Mouse (Mus musculus): ENCODE data around the gene Krt71. TPM values are rescaled to one million over a fixed set of nuclear protein-coding genes. Genes with fewer than 3 reads are reported as not detected.
"Not testable (repeated sequence)": the region's sequence is repeated elsewhere in the genome, so short reads cannot be mapped to it uniquely, and the experiment has no call there.

Gene Krt71
- polyA plus RNA-seq, 1 experiment from 2014 or later = not detected

DNA sequence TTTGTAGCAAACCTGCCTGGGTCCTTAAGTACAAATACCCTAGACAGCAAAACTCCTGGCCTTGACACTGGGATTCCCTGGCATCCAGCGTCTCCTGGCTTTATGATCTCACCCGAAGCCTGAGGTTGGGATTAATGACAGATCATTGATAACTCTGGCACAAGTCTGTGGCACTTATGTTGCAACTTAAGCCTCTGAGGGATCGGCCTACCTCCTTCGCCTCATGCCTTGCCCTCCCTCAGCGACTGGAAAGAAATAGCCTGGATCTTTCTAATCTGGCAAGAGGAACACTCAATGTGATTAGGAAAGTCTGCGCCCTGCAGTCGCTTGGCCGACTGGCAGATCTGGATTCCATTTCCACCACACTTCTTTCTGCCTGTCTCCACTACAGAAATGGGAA, 43.0 kb downstream of the Krt71 start:
- Histone ChIP-seq H3K36me3 (ENCODE audit: control insufficient read depth, insufficient read depth) (no peaks in the 10 kb centered on the region), H3K9ac (ENCODE audit: low read depth, low read length) (no peak overlapping the region), H3K27ac (ENCODE audit: low read length) (no peak overlapping the region), H3K27me3 (ENCODE audit: control insufficient read depth, insufficient read depth, low read depth, low read length) (no peaks in the 10 kb centered on the region), H3K4me1 (ENCODE audit: control insufficient read depth, low read depth, low read length) (no peaks in the 10 kb centered on the region), H3K4me2 (ENCODE audit: low read depth, low read length) (no peak overlapping the region), H3K4me3 (ENCODE audit: low read depth, low read length) (no peak overlapping the region), H3K9me3 (replicated peaks; ENCODE audit: control insufficient read depth, low read length) (no peaks in the 10 kb centered on the region)
- ATAC-seq (ENCODE audit: low read depth) = no peak
- WGBS (ENCODE audit: insufficient replicate concordance) = 60% methylated on average over 8 of the region's 8 CpGs

DNA sequence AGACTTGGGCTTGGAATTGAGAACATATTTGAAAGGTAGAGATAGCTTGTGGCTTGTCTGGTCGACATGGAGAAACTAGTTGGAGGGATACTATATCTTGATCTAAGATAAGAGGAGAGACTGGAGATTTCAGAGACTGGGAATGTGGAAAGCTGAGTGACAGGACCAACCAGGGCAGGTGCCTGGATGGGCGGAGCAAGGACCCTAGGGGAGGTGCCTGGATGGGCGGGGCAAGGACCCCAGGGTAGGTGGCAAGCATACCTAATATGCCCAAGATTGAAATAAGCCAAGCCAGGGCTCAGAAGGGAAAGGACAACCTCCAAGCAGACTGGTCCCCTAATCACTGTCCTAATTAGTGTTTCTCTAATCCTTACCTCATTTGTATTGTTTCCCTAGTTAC, 43.7 kb downstream of the Krt71 start:
- Histone ChIP-seq H3K4me1 (ENCODE audit: control insufficient read depth, low read depth, low read length) (no peaks in the 10 kb centered on the region), H3K4me3 (ENCODE audit: low read depth, low read length) (no peak overlapping the region), H3K27me3 (ENCODE audit: control insufficient read depth, insufficient read depth, low read depth, low read length) (no peaks in the 10 kb centered on the region), H3K36me3 (ENCODE audit: control insufficient read depth, insufficient read depth) (no peaks in the 10 kb centered on the region), H3K9me3 (replicated peaks; ENCODE audit: control insufficient read depth, low read length) (no peaks in the 10 kb centered on the region), H3K4me2 (ENCODE audit: low read depth, low read length) (no peak overlapping the region), H3K27ac (ENCODE audit: low read length) (no peak overlapping the region), H3K9ac (ENCODE audit: low read depth, low read length) (no peak overlapping the region)
- 27% methylated on average over 3 of the region's 3 CpGs for WGBS (ENCODE audit: insufficient replicate concordance)
- no peak for ATAC-seq (ENCODE audit: low read depth)

DNA sequence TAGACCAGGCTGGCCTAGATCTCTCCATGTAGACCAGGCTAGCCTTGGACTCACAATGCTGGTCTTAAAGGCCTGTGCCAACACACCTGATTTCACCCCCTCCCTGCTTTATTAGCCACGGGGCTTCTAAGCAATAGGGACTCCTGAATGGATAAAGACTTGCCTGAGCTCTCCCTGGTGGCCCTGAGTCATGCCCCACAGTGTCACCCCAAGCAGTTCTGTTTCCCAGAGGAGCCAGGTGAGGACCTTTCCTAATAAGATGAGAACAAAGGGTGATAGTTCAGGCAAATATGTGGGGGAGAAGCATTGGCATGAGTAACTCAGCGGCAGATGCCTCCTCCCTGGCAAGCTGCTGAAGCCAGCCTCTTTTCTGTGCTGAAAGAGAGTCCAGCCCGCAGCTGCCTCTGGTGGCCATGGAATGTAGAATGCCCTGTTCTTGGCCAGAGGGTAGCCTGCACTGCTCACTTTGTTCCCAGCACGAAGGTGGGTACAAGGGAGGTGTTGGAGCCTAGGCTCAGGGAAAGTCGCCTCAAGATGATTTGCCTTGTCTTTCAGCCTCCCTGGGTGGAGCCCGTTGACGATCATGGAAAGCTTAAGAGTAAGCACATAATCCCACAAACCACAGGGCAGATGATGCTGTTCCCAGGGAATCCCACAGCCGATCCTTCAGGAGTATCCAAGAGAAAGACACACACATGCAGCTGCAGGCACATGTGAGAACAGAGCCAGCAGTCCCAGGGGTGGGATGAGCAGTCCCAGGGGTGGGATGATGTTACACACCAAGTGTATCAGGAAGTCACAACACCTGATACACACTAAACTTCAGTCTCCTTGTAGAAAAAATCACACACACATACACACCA, 45.4 kb downstream of the Krt71 start:
- 52% methylated on average over 8 of the region's 8 CpGs for WGBS (ENCODE audit: insufficient replicate concordance)
- no peaks in the 10 kb centered on the region for H3K9me3 ChIP-seq (replicated peaks; ENCODE audit: control insufficient read depth, low read length)
- H3K9ac ChIP-seq (ENCODE audit: low read depth, low read length) = no peak overlapping the region
- no peaks in the 10 kb centered on the region for H3K36me3 ChIP-seq (ENCODE audit: control insufficient read depth, insufficient read depth)
- H3K27me3 ChIP-seq (ENCODE audit: control insufficient read depth, insufficient read depth, low read depth, low read length) = no peaks in the 10 kb centered on the region
- ATAC-seq (ENCODE audit: low read depth) = no peak
- no peaks in the 10 kb centered on the region for H3K4me1 ChIP-seq (ENCODE audit: control insufficient read depth, low read depth, low read length)
- H3K4me2 ChIP-seq (ENCODE audit: low read depth, low read length) = no peak overlapping the region
- H3K27ac ChIP-seq (ENCODE audit: low read length) = no peak overlapping the region
- no peak overlapping the region for H3K4me3 ChIP-seq (ENCODE audit: low read depth, low read length)

DNA sequence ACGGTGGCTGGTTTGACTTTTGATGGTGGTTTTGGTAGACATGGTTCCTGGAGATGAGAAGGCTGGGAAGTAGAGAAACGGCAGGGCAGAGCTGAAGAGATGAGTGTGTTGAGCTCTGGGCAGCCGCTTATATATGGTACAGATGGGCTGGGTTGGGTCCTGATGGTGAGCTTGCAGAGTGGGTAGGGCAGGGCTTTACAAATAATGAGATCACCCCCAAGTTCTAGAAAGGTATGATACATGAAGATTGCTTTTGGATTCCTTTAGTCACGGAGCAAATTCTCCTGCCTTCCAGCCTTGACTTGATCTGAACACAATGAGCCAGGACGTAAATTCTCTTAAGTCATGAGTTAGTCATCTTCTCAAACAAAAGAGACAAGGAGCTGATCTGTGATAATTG, 48.7 kb downstream of the Krt71 start, which contains the start of gene Krt6a:
Gene Krt6a (minus strand): TSS at position 101 of the 400 bp plus-strand sequence.
- Histone ChIP-seq H3K9ac (ENCODE audit: low read depth, low read length) (no peak within 1 kb of the TSS), H3K4me3 (ENCODE audit: low read depth, low read length) (no peak within 1 kb of the TSS), H3K4me2 (ENCODE audit: low read depth, low read length) (no peak within 1 kb of the TSS), H3K4me1 (ENCODE audit: control insufficient read depth, low read depth, low read length) (no peaks in the 10 kb centered on the region), H3K27me3 (ENCODE audit: control insufficient read depth, insufficient read depth, low read depth, low read length) (no peaks in the 10 kb centered on the region), H3K9me3 (replicated peaks; ENCODE audit: control insufficient read depth, low read length) (no peaks in the 10 kb centered on the region), H3K36me3 (ENCODE audit: control insufficient read depth, insufficient read depth) (no peaks in the 10 kb centered on the region), H3K27ac (ENCODE audit: low read length) (no peak within 1 kb of the TSS)
- no peak for ATAC-seq (ENCODE audit: low read depth)
- WGBS (ENCODE audit: insufficient replicate concordance) = 57% methylated on average over 5 of the region's 5 CpGs

DNA sequence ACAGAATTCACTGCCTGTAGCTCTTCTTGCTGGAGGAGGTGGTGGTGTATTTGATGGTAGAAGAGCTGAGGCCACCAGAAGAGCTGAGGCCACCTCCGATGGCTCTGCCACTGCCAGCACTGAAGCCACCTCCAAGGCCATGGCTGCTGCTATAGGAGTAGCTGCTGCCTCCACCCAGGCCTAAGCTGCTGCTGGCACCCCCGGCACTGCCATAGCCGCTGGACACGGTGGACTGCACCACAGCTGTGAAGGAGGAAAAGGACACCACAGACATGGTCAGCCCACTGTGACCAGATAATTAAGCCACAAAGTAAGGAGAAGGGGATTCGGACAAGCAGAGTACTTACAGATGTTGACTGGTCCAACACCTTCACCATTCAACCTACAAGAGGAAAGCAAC, 52.4 kb downstream of the Krt71 start:
- H3K4me3 ChIP-seq (ENCODE audit: low read depth, low read length); H3K4me1 ChIP-seq (ENCODE audit: control insufficient read depth, low read depth, low read length); H3K27ac ChIP-seq (ENCODE audit: low read length); H3K4me2 ChIP-seq (ENCODE audit: low read depth, low read length); H3K9ac ChIP-seq (ENCODE audit: low read depth, low read length); ATAC-seq (ENCODE audit: low read depth); H3K36me3 ChIP-seq (ENCODE audit: control insufficient read depth, insufficient read depth); H3K9me3 ChIP-seq (replicated peaks; ENCODE audit: control insufficient read depth, low read length); H3K27me3 ChIP-seq (ENCODE audit: control insufficient read depth, insufficient read depth, low read depth, low read length): not testable (repeated sequence)
- 74% methylated on average over 5 of the region's 5 CpGs for WGBS (ENCODE audit: insufficient replicate concordance)

DNA sequence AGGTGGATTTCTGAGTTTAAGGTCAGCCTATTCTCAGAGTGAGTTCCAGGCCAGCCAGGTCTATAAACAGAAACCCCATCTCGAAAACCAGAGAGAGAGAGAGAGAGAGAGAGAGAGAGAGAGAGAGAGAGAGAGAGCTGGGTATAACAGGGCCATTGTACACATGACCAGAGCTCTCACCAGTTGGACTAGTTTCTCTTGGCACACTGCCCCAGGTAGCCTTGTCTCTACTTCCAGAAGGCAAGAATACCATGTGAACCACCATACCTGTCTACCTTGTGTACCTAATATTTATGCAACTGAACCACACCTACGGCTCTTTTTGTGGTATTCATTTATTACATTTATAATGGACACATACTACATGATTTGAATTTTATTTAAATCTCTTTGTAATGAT, 54.7 kb downstream of the Krt71 start:
- no peaks in the 10 kb centered on the region for H3K9me3 ChIP-seq (replicated peaks; ENCODE audit: control insufficient read depth, low read length)
- H3K36me3 ChIP-seq (ENCODE audit: control insufficient read depth, insufficient read depth) = no peaks in the 10 kb centered on the region
- no peak overlapping the region for H3K4me3 ChIP-seq (ENCODE audit: low read depth, low read length)
- H3K4me1 ChIP-seq (ENCODE audit: control insufficient read depth, low read depth, low read length) = no peaks in the 10 kb centered on the region
- WGBS (ENCODE audit: insufficient replicate concordance) = 32% methylated on average over 2 of the region's 2 CpGs
- H3K27ac ChIP-seq (ENCODE audit: low read length) = no peak overlapping the region
- H3K27me3 ChIP-seq (ENCODE audit: control insufficient read depth, insufficient read depth, low read depth, low read length) = no peaks in the 10 kb centered on the region
- ATAC-seq (ENCODE audit: low read depth) = no peak
- H3K4me2 ChIP-seq (ENCODE audit: low read depth, low read length) = no peak overlapping the region
- no peak overlapping the region for H3K9ac ChIP-seq (ENCODE audit: low read depth, low read length)

Small RNA genes within 50 kb of the gene (microRNA-seq; reads per million reads assigned to microRNA genes)
- gene Gm44323 = not detected
- not detected for gene Gm44342

Other genes with a start within 250 kb of the Krt71 start
- gene Gm49425, start 225.8 kb downstream of the Krt71 start, polyA plus RNA-seq (2015; fragmentation: Nextera tagmentation; extraction: Ambion mirVana) = not detected in 2 replicates
- not detected in 2 replicates for gene Krt84, start 210.3 kb downstream of the Krt71 start, polyA plus RNA-seq (2015; fragmentation: Nextera tagmentation; extraction: Ambion mirVana)
- gene Krt82, start 192.4 kb downstream of the Krt71 start, polyA plus RNA-seq (2015; fragmentation: Nextera tagmentation; extraction: Ambion mirVana) = not detected in 2 replicates
- not detected in 2 replicates for gene Krt90, start 180.2 kb downstream of the Krt71 start, polyA plus RNA-seq (2015; fragmentation: Nextera tagmentation; extraction: Ambion mirVana)
- gene Krt75, start 169.2 kb downstream of the Krt71 start, polyA plus RNA-seq (2015; fragmentation: Nextera tagmentation; extraction: Ambion mirVana) = not detected in 2 replicates
- not detected in 2 replicates for gene Gm5414, start 114.9 kb downstream of the Krt71 start, polyA plus RNA-seq (2015; fragmentation: Nextera tagmentation; extraction: Ambion mirVana)
- not detected in 2 replicates for gene Gm5478, start 95.7 kb downstream of the Krt71 start, polyA plus RNA-seq (2015; fragmentation: Nextera tagmentation; extraction: Ambion mirVana)
- not detected in 2 replicates for gene Krt6b, start 62.8 kb downstream of the Krt71 start, polyA plus RNA-seq (2015; fragmentation: Nextera tagmentation; extraction: Ambion mirVana)
- gene Krt6a, start 48.8 kb downstream of the Krt71 start, polyA plus RNA-seq (2015; fragmentation: Nextera tagmentation; extraction: Ambion mirVana) = not detected in 2 replicates
- gene Krt5, start 30.2 kb downstream of the Krt71 start, polyA plus RNA-seq (2015; fragmentation: Nextera tagmentation; extraction: Ambion mirVana) = 0.04 and 0.05 TPM in 2 replicates
- not detected in 2 replicates for gene Krt72, start 43.4 kb upstream of the Krt71 start, polyA plus RNA-seq (2015; fragmentation: Nextera tagmentation; extraction: Ambion mirVana)
- gene Krt73, start 59.2 kb upstream of the Krt71 start, polyA plus RNA-seq (2015; fragmentation: Nextera tagmentation; extraction: Ambion mirVana) = not detected in 2 replicates
- not detected in 2 replicates for gene Krt2, start 75.1 kb upstream of the Krt71 start, polyA plus RNA-seq (2015; fragmentation: Nextera tagmentation; extraction: Ambion mirVana)
- not detected in 2 replicates for gene Krt1, start 107.7 kb upstream of the Krt71 start, polyA plus RNA-seq (2015; fragmentation: Nextera tagmentation; extraction: Ambion mirVana)
- not detected in 2 replicates for gene Krt77, start 126.6 kb upstream of the Krt71 start, polyA plus RNA-seq (2015; fragmentation: Nextera tagmentation; extraction: Ambion mirVana)
- not detected in 2 replicates for gene Krt76, start 149.8 kb upstream of the Krt71 start, polyA plus RNA-seq (2015; fragmentation: Nextera tagmentation; extraction: Ambion mirVana)
- 0.07 and 0.08 TPM in 2 replicates for gene Krt4, start 181.6 kb upstream of the Krt71 start, polyA plus RNA-seq (2015; fragmentation: Nextera tagmentation; extraction: Ambion mirVana)
- not detected in 2 replicates for gene Krt79, start 197.2 kb upstream of the Krt71 start, polyA plus RNA-seq (2015; fragmentation: Nextera tagmentation; extraction: Ambion mirVana)
- gene Krt78, start 211.2 kb upstream of the Krt71 start, polyA plus RNA-seq (2015; fragmentation: Nextera tagmentation; extraction: Ambion mirVana) = not detected in 2 replicates

Measured in liver, embryonic 16.5 days (tissue).